Mouse (Mus musculus): Measurements from ENCODE around the gene Dnah8. TPM values are rescaled to one million over a fixed set of nuclear protein-coding genes. Genes with fewer than 3 reads are reported as not detected.
"Not testable (repeated sequence)": the region's sequence is repeated elsewhere in the genome, so short reads cannot be mapped to it uniquely, and the experiment has no call there.

The Dnah8 gene
- 2.6 and 3.1 TPM in 2 replicates for polyA plus RNA-seq (2014; fragmentation: Nextera tagmentation; extraction: Ambion mirVana)

DNA sequence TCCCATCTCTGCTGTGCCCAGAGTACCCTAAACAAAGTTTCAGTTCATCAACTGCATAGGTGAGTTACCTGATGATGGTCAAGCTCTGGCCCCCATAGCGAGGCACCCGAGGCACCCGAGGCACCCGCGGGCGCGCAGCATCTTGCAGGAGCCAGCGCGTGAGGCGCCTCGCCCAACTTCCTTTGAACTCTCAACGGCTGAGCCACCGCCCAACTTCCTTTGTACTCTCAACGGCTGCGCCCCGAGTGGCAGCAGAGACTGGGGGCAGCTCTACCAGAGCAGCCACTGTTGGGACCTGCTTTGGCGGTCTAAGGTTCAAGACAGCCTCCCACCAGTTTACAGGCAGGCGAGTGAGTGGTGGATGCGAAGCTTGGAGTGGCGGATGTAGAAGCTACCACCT, at the start of gene Dnah8:
Gene Dnah8, plus strand, starts transcription at position 223 of the 400 bp plus-strand sequence.
- not testable (repeated sequence) for H3K4me1 ChIP-seq (replicated peaks; ENCODE audit: control insufficient read depth, insufficient read depth, low read length); DNase-seq (ENCODE audit: low spot score); H3K4me2 ChIP-seq (replicated peaks); H3K9me3 ChIP-seq (ENCODE audit: control insufficient read depth, low read length); H3K36me3 ChIP-seq (replicated peaks; ENCODE audit: control insufficient read depth, insufficient read depth); ATAC-seq (ENCODE audit: low FRiP score); H3K27ac ChIP-seq; H3K27me3 ChIP-seq (ENCODE audit: control insufficient read depth, insufficient read depth, low read length); H3K9ac ChIP-seq; H3K4me3 ChIP-seq (replicated peaks; ENCODE audit: low read length)
- WGBS: no CpG with 5 or more reads among the region's 20 CpGs

DNA sequence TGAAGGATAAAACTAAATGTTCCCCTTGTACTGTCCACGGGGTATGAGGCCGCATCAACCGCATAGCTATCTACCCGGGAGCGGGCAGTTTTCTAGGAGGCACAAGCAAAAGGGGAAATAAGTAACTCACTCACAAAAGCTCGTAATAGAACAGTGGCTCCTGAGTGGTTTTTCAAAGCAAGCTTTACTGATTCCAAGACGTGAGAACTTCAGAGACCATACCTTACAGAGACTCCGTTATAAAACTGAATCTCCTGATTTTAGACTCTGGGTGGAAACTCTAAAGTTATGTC, 49.4 kb upstream of the Dnah8 start:
- WGBS: 81% methylated on average over 8 of the region's 8 CpGs
- no peak overlapping the region for H3K27ac ChIP-seq
- peak overlapping the region; percentile 74 for H3K4me2 ChIP-seq (replicated peaks)
- DNase-seq (ENCODE audit: low spot score): no peak
- peak overlapping the region; percentile 70; the same call in 1 of the 2 replicates for H3K9ac ChIP-seq
- no peaks in the 10 kb centered on the region for H3K9me3 ChIP-seq (ENCODE audit: control insufficient read depth, low read length)
- H3K27me3 ChIP-seq (ENCODE audit: control insufficient read depth, insufficient read depth, low read length): no peaks in the 10 kb centered on the region
- no peak for ATAC-seq (ENCODE audit: low FRiP score)
- no peaks in the 10 kb centered on the region for H3K36me3 ChIP-seq (replicated peaks; ENCODE audit: control insufficient read depth, insufficient read depth)
- peak overlapping the region; percentile 68; the same call in 1 of the 2 replicates for H3K4me3 ChIP-seq (replicated peaks; ENCODE audit: low read length)
- peaks cover 29% of the 10 kb centered on the region for H3K4me1 ChIP-seq (replicated peaks; ENCODE audit: control insufficient read depth, insufficient read depth, low read length)

DNA sequence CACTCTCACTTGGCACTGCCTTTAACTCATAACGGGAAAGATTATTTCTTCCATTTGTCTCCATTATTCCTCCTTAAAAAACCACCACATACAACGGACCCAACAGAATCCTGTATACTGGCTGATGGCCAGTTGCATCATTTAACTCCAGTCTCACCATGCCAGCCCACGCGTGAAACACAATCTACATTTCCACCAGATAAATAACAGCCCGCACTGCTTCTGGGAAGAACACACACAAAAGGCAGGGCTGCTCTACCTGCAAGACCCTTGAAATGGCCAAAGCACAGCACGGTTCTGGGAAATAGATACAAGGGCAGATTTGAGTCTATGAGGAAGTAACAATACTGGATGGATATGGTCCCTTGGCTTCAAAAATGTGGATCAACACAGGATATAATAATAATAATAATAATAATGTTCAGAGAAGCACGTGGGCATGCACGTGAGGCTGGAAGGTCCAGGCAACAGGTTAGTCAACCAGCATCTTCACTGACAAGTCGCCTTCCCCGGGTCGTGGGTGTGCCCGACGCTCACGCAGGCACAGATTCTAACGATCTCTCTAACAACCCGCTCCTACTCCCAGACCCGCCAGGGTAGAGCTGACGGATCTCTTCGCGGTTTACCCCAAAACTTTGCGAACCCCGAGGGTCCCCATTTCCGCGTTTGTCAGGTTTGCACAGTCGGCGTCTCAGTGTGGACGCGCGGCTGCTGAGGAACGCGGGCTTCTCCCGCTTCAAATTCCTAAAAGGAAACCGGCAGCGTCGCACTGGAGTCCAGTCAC, 48.8 kb upstream of the Dnah8 start:
- Histone ChIP-seq H3K27me3 (ENCODE audit: control insufficient read depth, insufficient read depth, low read length) (no peaks in the 10 kb centered on the region), H3K36me3 (replicated peaks; ENCODE audit: control insufficient read depth, insufficient read depth) (no peaks in the 10 kb centered on the region), H3K9ac (peak overlapping the region; percentile 70), H3K4me2 (replicated peaks) (peak overlapping the region; percentile 74), H3K27ac (peak overlapping the region; percentile 94), H3K4me1 (replicated peaks; ENCODE audit: control insufficient read depth, insufficient read depth, low read length) (peaks cover 23% of the 10 kb centered on the region), H3K9me3 (ENCODE audit: control insufficient read depth, low read length) (no peaks in the 10 kb centered on the region), H3K4me3 (replicated peaks; ENCODE audit: low read length) (peak overlapping the region; percentile 68)
- peak; percentile 37; the same call in 1 of the 2 replicates for ATAC-seq (ENCODE audit: low FRiP score)
- 6% methylated on average over 35 of the region's 35 CpGs for WGBS
- no peak for DNase-seq (ENCODE audit: low spot score)

DNA sequence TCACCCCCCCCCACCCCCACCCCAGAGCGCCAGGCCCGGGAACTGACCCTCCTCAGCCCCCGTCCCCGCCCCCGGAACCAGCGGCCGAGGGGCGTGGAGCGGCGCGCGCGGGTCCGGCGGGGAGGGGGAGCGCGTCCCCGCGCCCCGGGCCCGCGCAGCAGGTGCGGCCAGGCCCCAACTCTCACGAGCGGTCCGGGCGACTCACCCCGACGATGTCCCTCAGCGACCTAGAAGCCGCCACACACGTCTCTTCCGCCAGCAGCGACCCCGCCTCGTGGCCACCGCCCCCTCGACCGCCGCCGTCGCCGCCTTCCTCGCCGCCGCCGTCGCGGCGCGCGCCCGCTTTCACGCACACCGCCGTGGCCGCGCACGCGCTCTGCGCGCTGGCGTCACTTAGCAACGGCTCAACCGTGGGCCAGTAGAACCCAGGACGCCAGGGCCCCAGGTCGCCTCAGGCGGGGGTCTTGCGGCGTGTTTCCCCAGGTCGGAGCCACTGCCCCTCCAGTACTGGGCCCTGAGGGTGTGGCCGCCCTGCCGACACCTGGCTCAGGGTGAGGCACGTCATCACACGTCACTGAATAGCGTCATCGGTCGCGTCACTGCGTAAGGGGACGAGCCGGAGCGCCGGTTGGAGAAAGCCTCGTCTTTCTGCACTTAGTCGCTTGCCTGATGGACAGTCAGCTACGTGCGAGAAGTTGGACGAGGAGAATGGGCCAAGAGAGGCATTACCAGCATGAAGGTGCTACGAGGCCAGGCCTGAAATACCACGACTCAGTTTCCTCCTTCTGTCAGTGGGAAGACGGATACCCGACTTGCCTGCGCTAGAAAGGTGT, 48.0 kb upstream of the Dnah8 start, which contains the start of gene Btbd9:
Gene Btbd9, minus strand, starts transcription at position 548 of the 833 bp plus-strand sequence.
- DNase-seq (ENCODE audit: low spot score) (peak; percentile 92), ATAC-seq (ENCODE audit: low FRiP score) (peak; percentile 93)
- Histone ChIP-seq H3K9me3 (ENCODE audit: control insufficient read depth, low read length) (no peaks in the 10 kb centered on the region), H3K4me3 (replicated peaks; ENCODE audit: low read length) (peak within 1 kb of the TSS; percentile 68), H3K36me3 (replicated peaks; ENCODE audit: control insufficient read depth, insufficient read depth) (no peaks in the 10 kb centered on the region), H3K4me2 (replicated peaks) (peak within 1 kb of the TSS; percentile 74), H3K9ac (peak within 1 kb of the TSS; percentile 70), H3K27ac (peak within 1 kb of the TSS; percentile 94), H3K27me3 (ENCODE audit: control insufficient read depth, insufficient read depth, low read length) (no peaks in the 10 kb centered on the region), H3K4me1 (replicated peaks; ENCODE audit: control insufficient read depth, insufficient read depth, low read length) (peaks cover 23% of the 10 kb centered on the region)
- WGBS: under 1% methylated on average over 77 of the region's 94 CpGs

DNA sequence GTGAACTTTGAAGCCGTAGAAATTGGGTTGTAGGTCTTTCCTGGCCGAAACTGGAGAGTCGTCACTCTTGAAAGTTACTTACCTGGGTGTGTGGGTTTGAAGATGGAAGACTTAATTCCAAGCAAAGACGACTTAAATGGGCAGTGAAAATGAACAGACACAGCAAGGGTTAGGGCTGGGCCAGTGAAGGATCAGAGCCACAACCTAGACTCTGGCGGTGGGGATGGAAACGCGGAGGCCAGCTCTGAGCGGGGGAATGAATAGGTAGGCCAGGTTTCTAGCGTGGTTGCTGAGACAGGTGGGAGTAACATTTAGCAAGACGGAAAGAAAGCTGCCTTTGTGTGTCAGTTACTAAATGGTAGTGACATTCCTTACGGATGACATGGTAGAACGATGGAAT, 47.2 kb upstream of the Dnah8 start:
- Histone ChIP-seq H3K9ac (peak overlapping the region; percentile 70), H3K27ac (peak overlapping the region; percentile 94), H3K9me3 (ENCODE audit: control insufficient read depth, low read length) (no peaks in the 10 kb centered on the region), H3K4me1 (replicated peaks; ENCODE audit: control insufficient read depth, insufficient read depth, low read length) (peaks cover 23% of the 10 kb centered on the region), H3K27me3 (ENCODE audit: control insufficient read depth, insufficient read depth, low read length) (no peaks in the 10 kb centered on the region), H3K4me3 (replicated peaks; ENCODE audit: low read length) (peak overlapping the region; percentile 68), H3K4me2 (replicated peaks) (peak overlapping the region; percentile 74), H3K36me3 (replicated peaks; ENCODE audit: control insufficient read depth, insufficient read depth) (no peaks in the 10 kb centered on the region)
- WGBS: 68% methylated on average over 12 of the region's 12 CpGs
- DNase-seq (ENCODE audit: low spot score) (no peak), ATAC-seq (ENCODE audit: low FRiP score) (no peak)

DNA sequence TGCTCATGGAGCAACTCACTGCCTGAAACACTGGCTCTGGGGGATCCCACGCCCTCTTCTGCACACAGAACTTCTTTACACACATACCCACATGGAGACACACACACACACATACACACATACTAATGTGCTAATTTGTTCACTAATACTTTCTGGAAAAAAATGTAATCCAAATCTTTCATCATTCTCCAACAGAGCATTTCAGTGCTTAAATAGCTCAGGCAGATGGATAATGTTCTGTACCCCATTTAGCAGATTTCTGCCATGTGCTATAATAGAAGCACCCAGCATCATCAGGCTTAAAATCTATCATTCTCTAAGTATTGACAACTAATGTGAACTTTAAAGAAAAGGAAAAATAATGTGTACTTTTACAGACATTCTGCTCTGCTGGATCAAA, 43.4 kb upstream of the Dnah8 start:
- Histone ChIP-seq H3K4me2 (replicated peaks) (no peak overlapping the region), H3K36me3 (replicated peaks; ENCODE audit: control insufficient read depth, insufficient read depth) (no peaks in the 10 kb centered on the region), H3K4me1 (replicated peaks; ENCODE audit: control insufficient read depth, insufficient read depth, low read length) (peaks cover 8% of the 10 kb centered on the region; the same call in 1 of the 2 replicates), H3K27me3 (ENCODE audit: control insufficient read depth, insufficient read depth, low read length) (no peaks in the 10 kb centered on the region), H3K4me3 (replicated peaks; ENCODE audit: low read length) (no peak overlapping the region), H3K27ac (no peak overlapping the region), H3K9ac (no peak overlapping the region), H3K9me3 (ENCODE audit: control insufficient read depth, low read length) (no peaks in the 10 kb centered on the region)
- no peak for ATAC-seq (ENCODE audit: low FRiP score)
- 71% methylated on average over 1 of the region's 1 CpGs for WGBS
- DNase-seq (ENCODE audit: low spot score): no peak

DNA sequence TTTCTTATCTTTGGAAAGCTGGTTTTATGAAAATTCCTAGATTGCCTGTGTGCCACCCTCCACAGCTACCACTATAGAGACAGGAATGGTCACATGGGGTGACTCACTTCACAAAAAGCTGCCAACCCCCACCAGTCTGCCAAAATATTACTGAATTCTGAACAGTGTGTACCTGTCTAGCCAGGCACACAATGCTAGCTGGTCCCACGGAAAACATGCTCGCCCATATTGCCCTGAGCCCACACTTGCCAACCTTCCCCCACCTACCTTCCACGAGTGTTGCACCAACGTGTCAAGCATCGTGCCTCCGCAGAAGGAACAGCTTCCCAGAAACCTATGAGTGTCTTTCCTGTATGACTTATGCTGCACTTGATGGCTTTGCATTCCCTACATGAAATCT, 43.0 kb upstream of the Dnah8 start:
- H3K4me3 ChIP-seq (replicated peaks; ENCODE audit: low read length): no peak overlapping the region
- ATAC-seq (ENCODE audit: low FRiP score) (no peak), DNase-seq (ENCODE audit: low spot score) (no peak)
- no peak overlapping the region for H3K9ac ChIP-seq
- no peak overlapping the region for H3K4me2 ChIP-seq (replicated peaks)
- peaks cover 8% of the 10 kb centered on the region; the same call in 1 of the 2 replicates for H3K4me1 ChIP-seq (replicated peaks; ENCODE audit: control insufficient read depth, insufficient read depth, low read length)
- no peaks in the 10 kb centered on the region for H3K9me3 ChIP-seq (ENCODE audit: control insufficient read depth, low read length)
- WGBS: 87% methylated on average over 6 of the region's 6 CpGs
- H3K27me3 ChIP-seq (ENCODE audit: control insufficient read depth, insufficient read depth, low read length): no peaks in the 10 kb centered on the region
- H3K27ac ChIP-seq: no peak overlapping the region
- no peaks in the 10 kb centered on the region for H3K36me3 ChIP-seq (replicated peaks; ENCODE audit: control insufficient read depth, insufficient read depth)

DNA sequence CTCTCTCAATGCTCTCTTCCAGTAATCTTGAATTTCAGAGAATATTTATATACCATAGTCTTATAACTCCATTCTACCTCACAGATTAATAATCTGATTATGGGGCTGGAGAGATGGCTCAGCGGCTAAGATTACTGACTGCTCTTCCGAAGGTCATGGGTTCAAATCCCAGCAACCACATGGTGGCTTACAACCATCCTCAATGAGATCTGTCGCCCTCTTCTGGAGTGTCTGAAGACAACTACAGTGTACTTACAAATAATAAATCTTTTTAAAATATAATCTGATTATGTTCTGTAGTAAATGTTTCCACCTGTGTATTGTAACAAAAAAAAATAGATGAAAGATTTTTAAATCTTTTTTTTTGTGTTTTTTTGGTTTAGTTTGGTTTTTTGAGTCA, 41.8 kb upstream of the Dnah8 start:
- Histone ChIP-seq H3K4me1 (replicated peaks; ENCODE audit: control insufficient read depth, insufficient read depth, low read length) (0 out of 2 replicates have a peak, but pooled peaks cover 2% of the 10 kb centered on the region), H3K36me3 (replicated peaks; ENCODE audit: control insufficient read depth, insufficient read depth) (no peaks in the 10 kb centered on the region), H3K27me3 (ENCODE audit: control insufficient read depth, insufficient read depth, low read length) (no peaks in the 10 kb centered on the region), H3K4me2 (replicated peaks) (no peak overlapping the region), H3K4me3 (replicated peaks; ENCODE audit: low read length) (no peak overlapping the region), H3K9ac (no peak overlapping the region), H3K27ac (no peak overlapping the region), H3K9me3 (ENCODE audit: control insufficient read depth, low read length) (no peaks in the 10 kb centered on the region)
- DNase-seq (ENCODE audit: low spot score) (no peak), ATAC-seq (ENCODE audit: low FRiP score) (no peak)
- WGBS: 78% methylated on average over 3 of the region's 3 CpGs

DNA sequence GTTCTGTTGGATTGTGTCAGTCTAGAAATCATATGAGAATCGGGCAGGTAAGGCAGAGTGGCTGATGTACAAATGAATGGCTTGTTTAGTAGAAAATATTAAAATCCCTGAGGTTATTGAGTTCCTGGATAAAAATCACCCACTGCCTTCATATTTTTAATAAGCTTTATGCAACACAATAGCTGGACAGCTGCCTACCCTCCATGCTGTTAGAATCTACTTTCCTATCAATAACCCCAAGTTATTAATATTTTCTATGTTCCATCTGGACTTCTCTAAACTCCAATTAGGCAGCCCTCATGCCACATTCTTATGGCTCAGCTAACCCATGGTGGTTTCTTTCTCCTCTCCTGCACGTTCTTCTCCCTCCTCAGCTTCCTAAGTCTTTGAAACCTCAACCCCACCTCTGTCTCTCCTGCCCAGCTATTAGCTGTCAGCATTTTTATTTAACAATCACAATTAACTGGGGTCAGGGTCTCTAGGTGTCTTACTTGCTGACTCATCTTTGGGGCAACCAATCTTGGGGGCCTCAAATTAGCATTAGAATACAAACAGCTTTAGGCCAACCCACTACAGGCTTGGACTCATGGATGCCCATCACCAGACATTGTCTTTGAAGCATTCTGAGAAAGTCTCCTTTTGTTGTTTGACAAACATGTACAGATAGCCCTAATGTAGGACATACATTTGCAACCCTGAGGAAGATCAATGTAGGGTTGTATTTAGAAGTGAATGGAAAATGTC, 40.7 kb upstream of the Dnah8 start:
- H3K36me3 ChIP-seq (replicated peaks; ENCODE audit: control insufficient read depth, insufficient read depth): no peaks in the 10 kb centered on the region
- no peak overlapping the region for H3K27ac ChIP-seq
- WGBS: 79% methylated on average over 2 of the region's 2 CpGs
- H3K9ac ChIP-seq: no peak overlapping the region
- H3K4me2 ChIP-seq (replicated peaks): no peak overlapping the region
- ATAC-seq (ENCODE audit: low FRiP score) (no peak), DNase-seq (ENCODE audit: low spot score) (no peak)
- H3K4me3 ChIP-seq (replicated peaks; ENCODE audit: low read length): no peak overlapping the region
- H3K9me3 ChIP-seq (ENCODE audit: control insufficient read depth, low read length): no peaks in the 10 kb centered on the region
- no peaks in the 10 kb centered on the region for H3K27me3 ChIP-seq (ENCODE audit: control insufficient read depth, insufficient read depth, low read length)
- H3K4me1 ChIP-seq (replicated peaks; ENCODE audit: control insufficient read depth, insufficient read depth, low read length): no peaks in the 10 kb centered on the region
